Mouse (Mus musculus): ENCODE data around the gene Slc30a3. TPM values are rescaled to one million over a fixed set of nuclear protein-coding genes. Genes with fewer than 3 reads are reported as not detected.
"Not testable (repeated sequence)": the region's sequence is repeated elsewhere in the genome, so short reads cannot be mapped to it uniquely, and the experiment has no call there.

Gene Slc30a3
- total RNA-seq, 2 experiments from 2014 or later, result 0.09 TPM; not detected in 1

GRCm38 (mm10) chr5:31048763-31049641, 59.0 kb downstream of the Slc30a3 start, which contains the start of gene Slc5a6:
Gene Slc5a6, minus strand, starts transcription at chr5:31048924.
- DNase-seq (ENCODE audit: low spot score), result peak; percentile 36

- peak; percentile 99 for DNase-seq (ENCODE audit: low spot score)
These were observed 59.9 kb downstream of the Slc30a3 start, which contains the start of gene Atraid for GRCm38 (mm10) chr5:31047848-31048762. Gene Atraid, plus strand, starts transcription at chr5:31048312.

- DNase-seq (ENCODE audit: low spot score), result no peak
These were observed 61.0 kb downstream of the Slc30a3 start for GRCm38 (mm10) chr5:31047074-31047473.

- no peak for DNase-seq (ENCODE audit: low spot score)
These were observed 61.6 kb downstream of the Slc30a3 start for GRCm38 (mm10) chr5:31046416-31046815.

DNA sequence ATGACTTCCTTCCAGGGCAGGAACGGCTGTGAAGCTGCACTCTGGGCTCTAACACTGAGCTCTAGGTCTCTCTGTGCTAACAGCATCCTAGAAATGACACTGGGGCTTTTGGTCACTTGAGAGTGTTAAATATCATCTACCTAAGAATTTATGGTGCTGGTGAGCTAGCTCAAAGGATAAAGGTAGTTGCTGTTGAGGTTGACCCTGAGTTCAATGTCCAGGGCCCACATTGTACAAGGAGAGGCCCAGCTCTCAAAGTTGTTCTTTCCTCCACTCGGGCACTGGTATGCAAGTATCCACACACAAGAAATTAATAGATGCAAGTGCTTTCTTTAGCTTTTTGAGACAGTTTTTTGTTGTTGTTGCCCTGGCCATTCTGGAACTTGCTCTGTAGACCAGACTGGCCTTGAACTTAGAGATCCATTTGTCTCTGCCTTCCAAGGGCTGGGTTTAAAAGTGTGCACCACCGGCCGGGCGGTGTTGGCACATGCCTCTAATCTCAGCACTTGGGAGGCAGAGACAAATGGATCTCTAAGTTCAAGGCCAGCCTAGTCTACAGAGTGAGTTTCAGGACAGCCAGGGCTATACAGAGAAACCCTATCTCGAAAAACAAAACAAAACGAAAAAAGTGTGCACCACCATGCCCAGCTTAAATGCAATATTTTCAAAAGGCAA, 69.7 kb downstream of the Slc30a3 start:
- DNase-seq (ENCODE audit: low spot score), result no peak

DNA sequence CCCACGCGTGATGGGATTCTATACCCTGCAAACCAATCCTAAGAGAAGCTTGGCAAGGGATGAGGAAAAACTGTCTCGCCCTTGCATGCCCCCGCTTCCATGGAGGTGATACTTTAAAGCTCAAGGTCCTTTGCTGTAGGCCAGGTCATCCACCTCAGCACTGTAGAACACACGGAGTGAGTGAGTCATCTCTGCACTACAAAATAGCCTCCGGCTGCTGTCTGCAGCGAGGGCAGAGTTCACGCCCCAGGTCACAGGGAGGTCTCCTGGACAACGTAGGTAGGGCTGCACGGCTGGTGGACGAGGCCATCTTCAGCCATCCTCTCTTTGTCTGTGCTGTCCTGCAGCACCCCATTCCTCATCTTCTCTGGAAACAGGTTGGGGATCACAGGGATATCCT, 71.5 kb downstream of the Slc30a3 start:
- not testable (repeated sequence) for DNase-seq (ENCODE audit: low spot score)

Other genes starting within 250 kb of the Slc30a3 start
- gene Tmem214, start 240.2 kb downstream of the Slc30a3 start, total RNA-seq (2021), result 10 to 100 TPM; 28.8 to 29.7 TPM
- 1 to 10 TPM; 2.1 to 3.4 TPM for gene Agbl5, start 219.5 kb downstream of the Slc30a3 start, total RNA-seq (2021)
- gene Ost4, start 200.4 kb downstream of the Slc30a3 start, total RNA-seq (2021), result 100 to 1,000 TPM; 110 to 114 TPM
- gene Emilin1, start 194.8 kb downstream of the Slc30a3 start, total RNA-seq (2021), result 1 to 10 TPM; 2.5 to 4.4 TPM
- 10 to 100 TPM; 36.5 to 36.6 TPM for gene Khk, start 186.8 kb downstream of the Slc30a3 start, total RNA-seq (2021)
- gene Cgref1, start 162.6 kb downstream of the Slc30a3 start, total RNA-seq (2021), result 1 to 10 TPM; 3.0 to 3.9 TPM
- 10 to 100 TPM; 70.5 to 78.2 TPM for gene Preb, start 147.9 kb downstream of the Slc30a3 start, total RNA-seq (2021)
- under 1 TPM; 0.07 to 0.21 TPM for gene Tcf23, start 139.6 kb downstream of the Slc30a3 start, total RNA-seq (2021)
- gene Atraid, start 59.9 kb downstream of the Slc30a3 start, total RNA-seq (2021), result 10 to 100 TPM; 45.3 to 45.4 TPM
- 1 to 10 TPM; 4.3 to 5.7 TPM for gene Slc5a6, start 59.3 kb downstream of the Slc30a3 start, total RNA-seq (2021)
- 10 to 100 TPM; 21.0 to 24.9 TPM for gene Cad, start 53.5 kb downstream of the Slc30a3 start, total RNA-seq (2021)
- not detected for gene Dnajc5g, start 2.0 kb downstream of the Slc30a3 start, total RNA-seq (2021)
- gene Trim54, start 8.5 kb upstream of the Slc30a3 start, total RNA-seq (2021), result 100 to 1,000 TPM; 438 to 512 TPM
- not detected for gene Ucn, start 30.6 kb upstream of the Slc30a3 start, total RNA-seq (2021)
- 10 to 100 TPM; 18.8 to 22.0 TPM for gene Mpv17, start 46.0 kb upstream of the Slc30a3 start, total RNA-seq (2021)
- gene Gm29609, start 71.7 kb upstream of the Slc30a3 start, total RNA-seq (2021), result under 1 TPM; 0.28 to 0.50 TPM
- 10 to 100 TPM; 20.7 to 20.9 TPM for gene Gtf3c2, start 71.9 kb upstream of the Slc30a3 start, total RNA-seq (2021)
- 10 to 100 TPM; 29.1 to 30.8 TPM for gene Snx17, start 85.0 kb upstream of the Slc30a3 start, total RNA-seq (2021)
- 10 to 100 TPM; 42.9 to 46.8 TPM for gene Eif2b4, start 85.2 kb upstream of the Slc30a3 start, total RNA-seq (2021)
- gene Zfp513, start 94.1 kb upstream of the Slc30a3 start, total RNA-seq (2021), result 1 to 10 TPM; 6.0 to 7.2 TPM
- gene Ppm1g, start 112.5 kb upstream of the Slc30a3 start, total RNA-seq (2021), result 10 to 100 TPM; 37.8 to 43.9 TPM
- gene Nrbp1, start 132.6 kb upstream of the Slc30a3 start, total RNA-seq (2021), result 10 to 100 TPM; 50.3 to 54.9 TPM
- gene Gm9970, start 133.0 kb upstream of the Slc30a3 start, total RNA-seq (2021), result not detected
- gene Krtcap3, start 143.5 kb upstream of the Slc30a3 start, total RNA-seq (2021), result 1 to 10 TPM; 1.9 to 2.1 TPM
- 10 to 100 TPM; 26.2 to 26.9 TPM for gene Ift172, start 182.9 kb upstream of the Slc30a3 start, total RNA-seq (2021)
- 1 to 10 TPM; 1.5 to 1.6 TPM for gene Fndc4, start 187.8 kb upstream of the Slc30a3 start, total RNA-seq (2021)
- not detected for gene Gckr, start 189.2 kb upstream of the Slc30a3 start, total RNA-seq (2021)